Mouse (Mus musculus): ENCODE measurements around the gene Eef1a2. TPM values are rescaled to one million over a fixed set of nuclear protein-coding genes. Genes with fewer than 3 reads are reported as not detected.

Gene Eef1a2
- total and polyA plus RNA-seq, 2 experiments from 2014 or later: 26.7 to 304 TPM

DNA sequence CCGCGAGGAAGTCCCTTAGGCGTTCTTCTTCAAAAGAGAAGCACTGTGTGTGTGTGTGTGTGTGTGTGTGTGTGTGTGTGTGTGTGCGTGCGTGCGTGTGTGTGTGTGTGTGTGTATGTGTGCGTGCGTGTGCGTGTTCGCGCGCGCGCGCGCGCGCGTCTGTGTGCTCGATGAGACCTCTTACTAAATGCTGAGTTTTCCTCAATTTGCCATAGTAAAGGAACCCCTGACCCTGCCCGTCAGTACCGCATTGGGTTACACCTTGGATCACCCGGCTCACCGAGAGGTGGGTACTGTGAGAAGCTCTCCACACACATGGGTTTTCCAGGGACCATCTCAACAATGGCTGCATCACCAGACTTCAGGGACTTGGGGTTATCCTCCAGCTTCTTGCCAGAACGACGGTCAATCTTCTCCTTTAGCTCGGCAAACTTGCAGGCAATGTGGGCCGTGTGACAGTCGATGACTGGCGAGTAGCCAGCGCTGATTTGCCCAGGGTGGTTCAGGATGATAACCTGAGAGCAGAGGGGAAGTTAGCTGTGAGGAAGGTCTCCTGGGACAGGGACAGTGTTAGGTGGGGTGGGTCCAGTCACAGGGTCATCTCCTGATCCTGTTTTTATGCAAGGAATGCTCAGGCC, 8.4 kb downstream of the Eef1a2 start:
- H3K4me2 ChIP-seq (ENCODE audit: low read depth, low read length): peak overlapping the region; percentile 63
- DNase-seq (ENCODE audit: low spot score) (no peak), ATAC-seq (0 out of 2 replicates have a peak, but pooled peaks have one; percentile 2)
- H3K9me3 ChIP-seq (ENCODE audit: low read length): no peaks in the 10 kb centered on the region
- H3K27me3 ChIP-seq (ENCODE audit: insufficient read depth, low read length): no peaks in the 10 kb centered on the region
- H3K36me3 ChIP-seq (ENCODE audit: insufficient read depth, low read length): peaks cover 10% of the 10 kb centered on the region; the same call in 1 of the 2 replicates
- peak overlapping the region; percentile 32 for H3K4me3 ChIP-seq (ENCODE audit: low read length)
- WGBS: 19% methylated on average over 31 of the region's 31 CpGs
- H3K9ac ChIP-seq (replicated peaks; ENCODE audit: low read length): no peak overlapping the region
- H3K27ac ChIP-seq: no peak overlapping the region
- H3K4me1 ChIP-seq (ENCODE audit: insufficient read depth, low read length): no peaks in the 10 kb centered on the region
- TF ChIP-seq CTCF (IDR thresholded peaks at IDR 0.05; ENCODE audit: low read depth): no peak

- Histone ChIP-seq H3K4me2 (ENCODE audit: low read depth, low read length) (peak overlapping the region; percentile 63), H3K27me3 (ENCODE audit: insufficient read depth, low read length) (no peaks in the 10 kb centered on the region), H3K4me1 (ENCODE audit: insufficient read depth, low read length) (no peaks in the 10 kb centered on the region), H3K36me3 (ENCODE audit: insufficient read depth, low read length) (peaks cover 4% of the 10 kb centered on the region; the same call in 1 of the 2 replicates), H3K27ac (no peak overlapping the region), H3K9ac (replicated peaks; ENCODE audit: low read length) (peak overlapping the region; percentile 21; the same call in 1 of the 2 replicates), H3K9me3 (ENCODE audit: low read length) (no peaks in the 10 kb centered on the region), H3K4me3 (ENCODE audit: low read length) (peak overlapping the region; percentile 32)
- 4% methylated on average over 50 of the region's 61 CpGs for WGBS
- DNase-seq (ENCODE audit: low spot score) (peak; percentile 75), ATAC-seq (0 out of 2 replicates have a peak, but pooled peaks have one; percentile 10)
- TF ChIP-seq CTCF (IDR thresholded peaks at IDR 0.05; ENCODE audit: low read depth): no peak
Measured at GRCm38 (mm10) chr2:181147546-181148317, 9.1 kb downstream of the Eef1a2 start.

DNA sequence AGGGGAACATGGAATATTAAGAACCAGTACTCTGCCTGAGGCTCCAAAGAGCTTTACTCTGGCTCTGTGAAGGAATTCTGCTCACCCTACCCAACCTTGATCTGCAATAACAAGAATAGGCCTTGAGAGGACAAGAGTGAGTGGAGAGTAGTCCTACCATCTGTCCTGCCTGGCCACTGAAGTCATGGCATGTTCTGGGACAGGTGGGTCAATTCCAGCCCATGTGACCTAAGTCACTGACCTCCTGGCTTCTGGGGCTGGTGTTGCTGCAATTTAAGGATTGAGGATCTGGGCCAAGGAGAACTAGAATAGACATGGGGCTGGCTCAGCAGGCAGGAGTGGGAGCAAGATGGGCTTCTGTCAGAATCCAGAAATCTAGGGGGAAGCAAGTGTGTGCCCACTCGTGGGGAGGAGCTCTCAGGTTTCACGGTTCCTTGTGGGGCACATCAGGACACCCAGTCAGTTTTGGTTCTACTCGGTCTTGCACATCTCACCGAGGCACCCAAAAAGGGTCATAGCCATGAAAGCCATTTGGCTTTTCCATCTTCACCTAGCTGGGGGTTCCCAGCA, 9.8 kb downstream of the Eef1a2 start:
- peak overlapping the region; percentile 63 for H3K4me2 ChIP-seq (ENCODE audit: low read depth, low read length)
- no peak overlapping the region for H3K27ac ChIP-seq
- H3K4me1 ChIP-seq (ENCODE audit: insufficient read depth, low read length): no peaks in the 10 kb centered on the region
- no peak overlapping the region for H3K4me3 ChIP-seq (ENCODE audit: low read length)
- TF ChIP-seq CTCF (IDR thresholded peaks at IDR 0.05; ENCODE audit: low read depth): no peak
- no peak for ATAC-seq
- H3K27me3 ChIP-seq (ENCODE audit: insufficient read depth, low read length): no peaks in the 10 kb centered on the region
- WGBS: 46% methylated on average over 4 of the region's 4 CpGs
- H3K36me3 ChIP-seq (ENCODE audit: insufficient read depth, low read length): no peaks in the 10 kb centered on the region; the same call in 1 of the 2 replicates
- no peak for DNase-seq (ENCODE audit: low spot score)
- H3K9ac ChIP-seq (replicated peaks; ENCODE audit: low read length): no peak overlapping the region
- no peaks in the 10 kb centered on the region for H3K9me3 ChIP-seq (ENCODE audit: low read length)

DNA sequence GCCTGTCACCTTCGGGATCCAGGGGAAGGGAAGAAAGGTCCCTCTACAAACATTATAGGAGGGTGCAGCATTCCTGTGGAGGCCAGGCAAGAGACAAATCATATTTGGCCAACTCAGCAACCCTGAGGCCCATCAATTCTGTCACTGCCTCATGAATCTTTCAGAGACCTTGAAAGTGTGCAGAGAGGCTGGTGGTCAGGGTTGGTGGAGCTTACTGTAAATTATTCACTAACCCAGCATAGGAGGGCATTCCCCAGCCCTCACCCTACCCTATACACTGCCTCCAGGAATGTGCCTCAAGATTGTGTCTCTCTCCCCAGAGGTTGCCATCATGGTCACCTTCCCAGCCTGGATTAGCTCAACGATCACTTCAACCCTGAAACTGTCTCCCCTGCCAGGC, 12.1 kb downstream of the Eef1a2 start:
- no peaks in the 10 kb centered on the region for H3K9me3 ChIP-seq (ENCODE audit: low read length)
- WGBS: 85% methylated on average over 2 of the region's 2 CpGs
- no peak overlapping the region for H3K4me2 ChIP-seq (ENCODE audit: low read depth, low read length)
- no peak overlapping the region for H3K27ac ChIP-seq
- DNase-seq (ENCODE audit: low spot score) (no peak), ATAC-seq (no peak)
- no peaks in the 10 kb centered on the region for H3K27me3 ChIP-seq (ENCODE audit: insufficient read depth, low read length)
- H3K4me3 ChIP-seq (ENCODE audit: low read length): no peak overlapping the region
- H3K4me1 ChIP-seq (ENCODE audit: insufficient read depth, low read length): no peaks in the 10 kb centered on the region
- no peaks in the 10 kb centered on the region for H3K36me3 ChIP-seq (ENCODE audit: insufficient read depth, low read length)
- TF ChIP-seq CTCF (IDR thresholded peaks at IDR 0.05; ENCODE audit: low read depth): no peak
- no peak overlapping the region for H3K9ac ChIP-seq (replicated peaks; ENCODE audit: low read length)

DNA sequence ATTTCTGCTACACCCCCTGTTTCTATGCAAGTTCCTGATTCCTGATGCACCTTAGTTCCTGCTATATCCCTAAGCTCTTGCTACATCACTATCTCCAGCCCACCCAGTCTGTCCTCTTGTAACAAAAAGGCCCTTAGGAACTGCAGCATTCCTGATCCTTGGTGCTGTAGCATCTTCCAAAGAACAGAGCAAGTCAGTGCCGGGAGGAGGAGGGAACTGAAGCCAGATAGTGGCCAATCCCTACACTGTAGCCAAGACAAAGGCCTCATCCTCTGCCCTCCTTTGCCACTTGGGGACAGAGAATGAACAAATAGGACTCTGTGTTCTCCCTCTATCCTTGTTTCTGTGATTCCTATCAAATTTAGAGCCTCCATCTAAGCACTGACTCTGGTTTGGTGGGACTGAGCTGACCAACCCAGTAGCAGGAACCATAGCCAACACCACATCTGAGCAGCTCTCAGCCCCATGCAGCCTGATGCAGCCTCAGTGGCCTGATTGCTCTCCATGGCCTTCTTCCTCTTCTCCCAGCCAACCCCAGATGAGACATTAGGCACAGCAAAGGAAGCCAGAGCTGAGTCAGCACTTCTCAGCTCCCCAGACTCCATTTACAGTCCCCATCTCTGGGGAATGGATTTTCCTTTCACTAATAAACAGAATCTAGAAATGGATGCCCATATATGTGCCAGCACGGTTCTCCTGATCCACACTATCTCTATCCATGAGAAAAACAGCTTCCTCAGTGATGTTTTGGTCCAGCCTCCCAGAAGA, 13.1 kb downstream of the Eef1a2 start:
- TF ChIP-seq CTCF (IDR thresholded peaks at IDR 0.05; ENCODE audit: low read depth): no peak
- Histone ChIP-seq H3K4me2 (ENCODE audit: low read depth, low read length) (no peak overlapping the region), H3K27me3 (ENCODE audit: insufficient read depth, low read length) (no peaks in the 10 kb centered on the region), H3K4me3 (ENCODE audit: low read length) (no peak overlapping the region), H3K27ac (no peak overlapping the region), H3K9me3 (ENCODE audit: low read length) (no peaks in the 10 kb centered on the region), H3K4me1 (ENCODE audit: insufficient read depth, low read length) (no peaks in the 10 kb centered on the region), H3K9ac (replicated peaks; ENCODE audit: low read length) (no peak overlapping the region), H3K36me3 (ENCODE audit: insufficient read depth, low read length) (no peaks in the 10 kb centered on the region)
- no peak for ATAC-seq
- 67% methylated on average over 2 of the region's 2 CpGs for WGBS
- DNase-seq (ENCODE audit: low spot score): no peak

DNA sequence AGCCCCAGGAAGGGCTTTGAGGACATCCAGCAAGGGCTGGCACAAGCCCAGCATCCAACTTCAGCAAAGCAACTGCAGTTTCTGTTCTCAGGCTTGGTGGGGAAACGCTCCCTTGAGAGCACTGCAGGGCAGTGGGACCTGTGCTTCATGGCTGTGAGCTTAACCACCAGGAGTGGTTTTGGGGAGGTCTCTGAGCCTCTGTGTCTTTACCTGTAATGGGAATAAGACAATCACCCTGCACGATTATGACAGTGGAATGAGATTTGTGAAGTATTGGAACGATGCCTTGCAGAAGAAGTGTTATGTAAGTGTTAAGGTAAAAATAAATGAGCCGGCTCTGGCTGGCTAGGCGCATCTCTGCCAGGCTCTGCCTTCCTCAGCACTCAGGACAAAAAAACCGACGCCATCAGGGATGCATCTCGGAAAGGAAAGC, 14.1 kb downstream of the Eef1a2 start:
- WGBS: 59% methylated on average over 8 of the region's 8 CpGs
- ATAC-seq: no peak

More for the DNA sequence above, 14.1 kb downstream of the Eef1a2 start:
- no peak for TF ChIP-seq CTCF (IDR thresholded peaks at IDR 0.05; ENCODE audit: low read depth)
- Histone ChIP-seq H3K36me3 (ENCODE audit: insufficient read depth, low read length) (no peaks in the 10 kb centered on the region), H3K4me1 (ENCODE audit: insufficient read depth, low read length) (no peaks in the 10 kb centered on the region), H3K27me3 (ENCODE audit: insufficient read depth, low read length) (no peaks in the 10 kb centered on the region), H3K9me3 (ENCODE audit: low read length) (no peaks in the 10 kb centered on the region), H3K4me2 (ENCODE audit: low read depth, low read length) (no peak overlapping the region), H3K27ac (no peak overlapping the region), H3K9ac (replicated peaks; ENCODE audit: low read length) (no peak overlapping the region), H3K4me3 (ENCODE audit: low read length) (no peak overlapping the region)
- DNase-seq (ENCODE audit: low spot score): no peak

All from hindbrain, postnatal 0 days (tissue).